Comparison of ENCODE assay signal across 16 mouse cellular contexts in the genomic region with DNA sequence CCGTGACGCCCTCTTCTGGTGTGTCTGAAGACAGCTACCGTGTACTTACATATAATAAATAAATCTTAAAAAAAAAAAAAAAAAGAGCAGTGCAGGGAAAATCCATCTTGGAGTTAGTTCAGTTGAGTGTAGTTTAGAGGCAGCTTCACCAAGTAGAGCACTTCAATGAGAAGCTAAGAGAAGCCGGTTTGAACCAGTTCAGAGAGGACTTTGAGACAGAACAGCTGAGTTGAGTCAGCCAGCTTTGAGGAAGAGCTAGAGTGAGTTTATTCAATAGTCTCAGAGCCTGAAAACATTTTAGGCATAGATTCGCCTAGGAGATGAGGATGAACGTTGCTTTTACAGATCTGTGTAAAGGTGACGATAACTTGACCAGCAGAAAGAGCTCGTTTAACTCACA. TPM values are rescaled to one million over a fixed set of nuclear protein-coding genes. Genes with fewer than 3 reads are reported as not detected.
DNase-seq lines count a peak whose midpoint lies in the region; ATAC-seq and TF ChIP-seq lines count a peak whose summit lies in the region.
"Had no signal": no experiment of that assay in that cellular context is flagged by ENCODE, and none has a peak within 500 bp of the region (broad histone marks: within the 10 kb centered on the region; RNA-seq: fewer than 3 reads in every experiment).

No protein-coding gene starts in this region.

- H3K9ac ChIP-seq in hindbrain, postnatal 0 days (replicated peaks; ENCODE audit: low read length) = no peak overlapping the region
- H3K9ac ChIP-seq in hindbrain, embryonic 13.5 days = no peak overlapping the region
- H3K9ac ChIP-seq in liver, embryonic 11.5 days (ENCODE audit: low read depth, low read length) = no peak overlapping the region
- no peak overlapping the region for H3K9ac ChIP-seq in liver, embryonic 12.5 days
- H3K9ac ChIP-seq in CH12.LX (ENCODE audit: insufficient read depth, low read depth) = no peak overlapping the region; the same call in 1 of the 2 replicates

- dilution Hi-C loops in CH12.LX (cut with MboI; ENCODE audit: extremely low pct_ligation_motif_present, extremely low pct_unique_long_range_greater_than_20kb, low sequenced_read_pairs) = no loop called here

- H3K4me1 ChIP-seq in hindbrain, postnatal 0 days (ENCODE audit: insufficient read depth, low read length) = peaks cover 4% of the 10 kb centered on the region; the same call in 1 of the 2 replicates
- H3K4me1 ChIP-seq in hindbrain, embryonic 13.5 days (replicated peaks) = peaks cover 20% of the 10 kb centered on the region
- peaks cover 18% of the 10 kb centered on the region for H3K4me1 ChIP-seq in liver, embryonic 11.5 days (replicated peaks; ENCODE audit: control insufficient read depth, insufficient read depth, low read length)
- peaks cover 36% of the 10 kb centered on the region for H3K4me1 ChIP-seq in liver, embryonic 12.5 days
- H3K4me1 ChIP-seq in CH12.LX (ENCODE audit: control insufficient read depth in 1 of 2, insufficient read depth in 2 of 2) = peaks cover 0 to 24% of the 10 kb centered on the region in 2 experiments; a peak in 2 of 4 replicates

- no peak for TF ChIP-seq POLR2A in CH12.LX (IDR thresholded peaks at IDR 0.05; ENCODE audit: low read depth, low read length)
- no peak for TF ChIP-seq POLR2A in brain, embryonic 14.5 days (IDR thresholded peaks at IDR 0.05; ENCODE audit: borderline replicate concordance, extremely low read depth, insufficient read depth, insufficient read length, poor library complexity, severe bottlenecking)

- H3K4me2 ChIP-seq in hindbrain, postnatal 0 days (ENCODE audit: low read depth, low read length) = peak overlapping the region; percentile 85
- H3K4me2 ChIP-seq in hindbrain, embryonic 13.5 days = no peak overlapping the region
- peak overlapping the region; percentile 76; the same call in 1 of the 2 replicates for H3K4me2 ChIP-seq in liver, embryonic 11.5 days
- H3K4me2 ChIP-seq in liver, embryonic 12.5 days = no peak overlapping the region
- H3K4me2 ChIP-seq in CH12.LX (ENCODE audit: insufficient read depth, low read depth, poor library complexity, severe bottlenecking) = peak overlapping the region; percentile 58; the same call in 1 of the 2 replicates

- WGBS in hindbrain, postnatal 0 days = 87% methylated on average over 8 of the region's 8 CpGs
- WGBS in hindbrain, embryonic 13.5 days = 82% methylated on average over 8 of the region's 8 CpGs
- WGBS in liver, embryonic 11.5 days = 80% methylated on average over 8 of the region's 8 CpGs
- 78% methylated on average over 8 of the region's 8 CpGs for WGBS in liver, embryonic 12.5 days (ENCODE audit: insufficient replicate concordance)

- no peak for TF ChIP-seq CTCF in hindbrain, postnatal 0 days (IDR thresholded peaks at IDR 0.05; ENCODE audit: low read depth)
- TF ChIP-seq CTCF in CH12.LX (conservative IDR thresholded peaks at IDR 0.05 in 1 of 2, IDR thresholded peaks at IDR 0.05 in 1 of 2; ENCODE audit: low read depth in 2 of 2, low read length in 2 of 2) = no peak
- no peak for TF ChIP-seq CTCF in brain, embryonic 14.5 days (IDR thresholded peaks at IDR 0.05; ENCODE audit: borderline replicate concordance, extremely low read depth, insufficient read depth, insufficient read length)

- no peak overlapping the region for H3K4me3 ChIP-seq in hindbrain, postnatal 0 days (ENCODE audit: low read length)
- H3K4me3 ChIP-seq in hindbrain, embryonic 13.5 days = no peak overlapping the region
- no peak overlapping the region for H3K4me3 ChIP-seq in liver, embryonic 11.5 days (ENCODE audit: low read depth, low read length)
- H3K4me3 ChIP-seq in liver, embryonic 12.5 days = no peak overlapping the region
- peak overlapping the region in 1 of 3 experiments; percentile 80 for H3K4me3 ChIP-seq in CH12.LX (replicated peaks in 1 of 3; ENCODE audit: low read depth in 2 of 3, low read length in 2 of 3, poor library complexity in 1 of 3)

- in situ Hi-C loops in CH12.LX (cut with MboI; ENCODE audit: low pct_ligation_motif_present, low pct_unique_long_range_greater_than_20kb, low sequenced_read_pairs) = no loop called here

- H3K36me3 ChIP-seq in hindbrain, postnatal 0 days (ENCODE audit: insufficient read depth, low read length) = peaks cover 36% of the 10 kb centered on the region
- peaks cover 49% of the 10 kb centered on the region for H3K36me3 ChIP-seq in hindbrain, embryonic 13.5 days
- H3K36me3 ChIP-seq in liver, embryonic 11.5 days (ENCODE audit: control insufficient read depth, insufficient read depth, low read length) = peaks cover 30% of the 10 kb centered on the region
- H3K36me3 ChIP-seq in liver, embryonic 12.5 days = peaks cover 58% of the 10 kb centered on the region
- peaks cover 39 to 60% of the 10 kb centered on the region in 2 experiments for H3K36me3 ChIP-seq in CH12.LX (replicated peaks in 1 of 2; ENCODE audit: control insufficient read depth in 1 of 2, insufficient read depth in 1 of 2, low read length in 1 of 2)

- H3K79me2 ChIP-seq in CH12.LX (replicated peaks; ENCODE audit: control insufficient read depth, extremely low read depth, insufficient read depth, poor library complexity, severe bottlenecking) = peaks cover 6% of the 10 kb centered on the region

- no peak for DNase-seq in hindbrain, postnatal 0 days (ENCODE audit: low spot score)
- DNase-seq in liver, embryonic 11.5 days (ENCODE audit: low spot score) = peak; percentile 11
- DNase-seq in CH12.LX (ENCODE audit: extremely low read depth) = no peak
- DNase-seq in brain, embryonic 14.5 days (ENCODE audit: low read depth) = peak; percentile 9
- DNase-seq in right cerebral cortex, postnatal 14 days = no peak
- DNase-seq: adrenal gland, postnatal 10 days; gastrocnemius, postnatal 14 days; heart, adult 18-20 months; kidney, postnatal 14 days; right cerebral cortex, adult 18-20 months; thymus, postnatal 36 days had no signal

- ATAC-seq in hindbrain, postnatal 0 days = no peak
- no peak for ATAC-seq in hindbrain, embryonic 13.5 days (ENCODE audit: low FRiP score)
- no peak for ATAC-seq in liver, embryonic 11.5 days (replicated peaks; ENCODE audit: low FRiP score)
- ATAC-seq in liver, embryonic 12.5 days = no peak
- ATAC-seq: activated CD4-positive, CD25-positive, alpha-beta regulatory T cell, adult 4 months; forebrain, embryonic 15.5 days had no signal

- no peak for TF ChIP-seq EP300 in CH12.LX (IDR thresholded peaks at IDR 0.05; ENCODE audit: low read length)

- no peak for TF ChIP-seq RAD21 in CH12.LX (IDR thresholded peaks at IDR 0.05; ENCODE audit: low read depth, low read length)

- no peaks in the 10 kb centered on the region for H3K9me3 ChIP-seq in hindbrain, postnatal 0 days (ENCODE audit: low read length)
- no peaks in the 10 kb centered on the region for H3K9me3 ChIP-seq in hindbrain, embryonic 13.5 days
- no peaks in the 10 kb centered on the region for H3K9me3 ChIP-seq in liver, embryonic 11.5 days (ENCODE audit: control insufficient read depth, low read length)
- no peaks in the 10 kb centered on the region for H3K9me3 ChIP-seq in liver, embryonic 12.5 days (replicated peaks)
- H3K9me3 ChIP-seq in CH12.LX (replicated peaks; ENCODE audit: low read length) = peaks cover 2% of the 10 kb centered on the region
- H3K9me3 ChIP-seq: forebrain, embryonic 15.5 days; hindbrain, embryonic 10.5 days had no signal

- H3K27me3 ChIP-seq in hindbrain, postnatal 0 days (ENCODE audit: insufficient read depth, low read length) = no peaks in the 10 kb centered on the region
- no peaks in the 10 kb centered on the region for H3K27me3 ChIP-seq in hindbrain, embryonic 13.5 days
- H3K27me3 ChIP-seq in liver, embryonic 11.5 days (replicated peaks; ENCODE audit: control insufficient read depth, insufficient read depth, low read length) = no peaks in the 10 kb centered on the region
- no peaks in the 10 kb centered on the region for H3K27me3 ChIP-seq in liver, embryonic 12.5 days (replicated peaks)
- no peaks in the 10 kb centered on the region for H3K27me3 ChIP-seq in CH12.LX (replicated peaks)
- H3K27me3 ChIP-seq: forebrain, embryonic 15.5 days had no signal

- H3K27ac ChIP-seq in hindbrain, postnatal 0 days = no peak overlapping the region
- no peak overlapping the region for H3K27ac ChIP-seq in hindbrain, embryonic 13.5 days
- no peak overlapping the region for H3K27ac ChIP-seq in liver, embryonic 11.5 days (ENCODE audit: low read depth, low read length)
- no peak overlapping the region for H3K27ac ChIP-seq in liver, embryonic 12.5 days
- H3K27ac ChIP-seq in CH12.LX (ENCODE audit: insufficient read depth, low read depth) = no peak overlapping the region
- H3K27ac ChIP-seq: forebrain, embryonic 15.5 days; hindbrain, embryonic 10.5 days had no signal

RNA-seq across cellular contexts. Expression of a gene that starts 0.7 kb away (rescaled TPM):
- 1.1 and 3.7 TPM in 2 replicates for total RNA-seq in hindbrain, postnatal 0 days (2014; rRNA removed)
- polyA plus RNA-seq in hindbrain, postnatal 0 days (2015; fragmentation: Nextera tagmentation; extraction: Ambion mirVana) = 4.2 and 5.8 TPM in 2 replicates
- 4.8 and 5.4 TPM in 2 replicates for polyA plus RNA-seq in hindbrain, embryonic 13.5 days (2015; fragmentation: Nextera tagmentation; extraction: Ambion mirVana)
- polyA plus RNA-seq in liver, embryonic 11.5 days (2014; fragmentation: Nextera tagmentation; extraction: Ambion mirVana) = 2.1 and 4.4 TPM in 2 replicates
- polyA plus RNA-seq in liver, embryonic 12.5 days (2016; fragmentation: Nextera tagmentation; extraction: Ambion mirVana) = 1.5 and 1.9 TPM in 2 replicates
- 2.5 and 2.6 TPM in 2 replicates for total RNA-seq in CH12.LX (2012; rRNA removed)
- 2.9 and 3.5 TPM in 2 replicates for total RNA-seq in CH12.LX (2014; rRNA removed)
- 3.4 and 4.0 TPM in 2 replicates for polyA plus RNA-seq in CH12.LX (2012; ENCODE audit: insufficient read length, low read depth)
- polyA plus RNA-seq in brain, embryonic 14.5 days (2012; rRNA removed) = 4.1 and 5.0 TPM in 2 replicates

RNA-seq across cellular contexts. Expression of a gene that starts 31.9 kb away (rescaled TPM):
- total RNA-seq in hindbrain, postnatal 0 days (2014; rRNA removed) = 40.5 and 53.2 TPM in 2 replicates
- 73.9 and 78.7 TPM in 2 replicates for polyA plus RNA-seq in hindbrain, postnatal 0 days (2015; fragmentation: Nextera tagmentation; extraction: Ambion mirVana)
- polyA plus RNA-seq in hindbrain, embryonic 13.5 days (2015; fragmentation: Nextera tagmentation; extraction: Ambion mirVana) = 109 and 110 TPM in 2 replicates
- polyA plus RNA-seq in liver, embryonic 11.5 days (2014; fragmentation: Nextera tagmentation; extraction: Ambion mirVana) = 185 and 187 TPM in 2 replicates
- polyA plus RNA-seq in liver, embryonic 12.5 days (2016; fragmentation: Nextera tagmentation; extraction: Ambion mirVana) = 95.8 and 97.3 TPM in 2 replicates
- 139 and 186 TPM in 2 replicates for total RNA-seq in CH12.LX (2012; rRNA removed)
- 308 and 390 TPM in 2 replicates for total RNA-seq in CH12.LX (2014; rRNA removed)
- polyA plus RNA-seq in CH12.LX (2012; ENCODE audit: insufficient read length, low read depth) = 347 and 399 TPM in 2 replicates
- 94.4 and 113 TPM in 2 replicates for polyA plus RNA-seq in brain, embryonic 14.5 days (2012; rRNA removed)

RNA-seq across cellular contexts. Expression of a gene that starts 38.3 kb away (rescaled TPM):
- 26.3 and 54.2 TPM in 2 replicates for total RNA-seq in hindbrain, postnatal 0 days (2014; rRNA removed)
- 14.2 and 14.7 TPM in 2 replicates for polyA plus RNA-seq in hindbrain, postnatal 0 days (2015; fragmentation: Nextera tagmentation; extraction: Ambion mirVana)
- polyA plus RNA-seq in hindbrain, embryonic 13.5 days (2015; fragmentation: Nextera tagmentation; extraction: Ambion mirVana) = 18.1 and 18.5 TPM in 2 replicates
- 33.7 and 35.4 TPM in 2 replicates for polyA plus RNA-seq in liver, embryonic 11.5 days (2014; fragmentation: Nextera tagmentation; extraction: Ambion mirVana)
- 19.0 and 19.4 TPM in 2 replicates for polyA plus RNA-seq in liver, embryonic 12.5 days (2016; fragmentation: Nextera tagmentation; extraction: Ambion mirVana)
- 31.3 and 34.2 TPM in 2 replicates for total RNA-seq in CH12.LX (2012; rRNA removed)
- total RNA-seq in CH12.LX (2014; rRNA removed) = 39.1 and 60.2 TPM in 2 replicates
- polyA plus RNA-seq in CH12.LX (2012; ENCODE audit: insufficient read length, low read depth) = 28.4 and 34.7 TPM in 2 replicates
- 34.5 and 35.9 TPM in 2 replicates for polyA plus RNA-seq in brain, embryonic 14.5 days (2012; rRNA removed)

RNA-seq across cellular contexts. Expression of a gene that starts 40.1 kb away (rescaled TPM):
- total RNA-seq in hindbrain, postnatal 0 days (2014; rRNA removed) = 9.4 and 14.4 TPM in 2 replicates
- polyA plus RNA-seq in hindbrain, postnatal 0 days (2015; fragmentation: Nextera tagmentation; extraction: Ambion mirVana) = 16.1 and 17.1 TPM in 2 replicates
- polyA plus RNA-seq in hindbrain, embryonic 13.5 days (2015; fragmentation: Nextera tagmentation; extraction: Ambion mirVana) = 25.0 and 27.5 TPM in 2 replicates
- 51.5 and 55.5 TPM in 2 replicates for polyA plus RNA-seq in liver, embryonic 11.5 days (2014; fragmentation: Nextera tagmentation; extraction: Ambion mirVana)
- 34.6 and 39.3 TPM in 2 replicates for polyA plus RNA-seq in liver, embryonic 12.5 days (2016; fragmentation: Nextera tagmentation; extraction: Ambion mirVana)
- total RNA-seq in CH12.LX (2012; rRNA removed) = 5.3 and 8.1 TPM in 2 replicates
- total RNA-seq in CH12.LX (2014; rRNA removed) = 28.6 and 29.2 TPM in 2 replicates
- polyA plus RNA-seq in CH12.LX (2012; ENCODE audit: insufficient read length, low read depth) = 21.6 and 22.3 TPM in 2 replicates
- polyA plus RNA-seq in brain, embryonic 14.5 days (2012; rRNA removed) = 11.4 and 11.9 TPM in 2 replicates

RNA-seq across cellular contexts. Expression of a gene that starts 55.7 kb away (rescaled TPM):
- total RNA-seq in hindbrain, postnatal 0 days (2014; rRNA removed) = 523 and 571 TPM in 2 replicates
- polyA plus RNA-seq in hindbrain, postnatal 0 days (2015; fragmentation: Nextera tagmentation; extraction: Ambion mirVana) = 752 and 790 TPM in 2 replicates
- 666 and 678 TPM in 2 replicates for polyA plus RNA-seq in hindbrain, embryonic 13.5 days (2015; fragmentation: Nextera tagmentation; extraction: Ambion mirVana)
- polyA plus RNA-seq in liver, embryonic 11.5 days (2014; fragmentation: Nextera tagmentation; extraction: Ambion mirVana) = 449 and 453 TPM in 2 replicates
- polyA plus RNA-seq in liver, embryonic 12.5 days (2016; fragmentation: Nextera tagmentation; extraction: Ambion mirVana) = 281 and 287 TPM in 2 replicates
- total RNA-seq in CH12.LX (2012; rRNA removed) = 347 and 373 TPM in 2 replicates
- total RNA-seq in CH12.LX (2014; rRNA removed) = 517 and 533 TPM in 2 replicates
- polyA plus RNA-seq in CH12.LX (2012; ENCODE audit: insufficient read length, low read depth) = 450 and 470 TPM in 2 replicates
- 573 and 658 TPM in 2 replicates for polyA plus RNA-seq in brain, embryonic 14.5 days (2012; rRNA removed)

Comparison
In these comparisons a context has a peak if more than half of its experiments do, and no peak if none do; other contexts are left out.
1. H3K4me2 ChIP-seq: peak in hindbrain, postnatal 0 days (single experiment), liver, embryonic 11.5 days (single experiment) and CH12.LX (single experiment); none in hindbrain, embryonic 13.5 days (single experiment) and liver, embryonic 12.5 days (single experiment).
2. DNase-seq: peak in liver, embryonic 11.5 days (single experiment) and brain, embryonic 14.5 days (single experiment); none in hindbrain, postnatal 0 days (single experiment), CH12.LX (single experiment) and right cerebral cortex, postnatal 14 days (single experiment).